Mouse (Mus musculus) intestine, embryonic 14.5 days (tissue): ENCODE data around the gene Gpx7. TPM values are rescaled to one million over a fixed set of nuclear protein-coding genes. Genes with fewer than 3 reads are reported as not detected.

Experiments
- ATAC-seq: fragments of 200-750 bp; cut with Nextera tagmentation; replicated peaks from 2 replicates; pipeline ENCODE4 v1.8.0; 2017; ENCODE audit warnings: low read depth, moderate number of reproducible peaks, moderate TSS enrichment, moderate library complexity; ENCODE audit not compliant: low FRiP score, low TSS enrichment
- DNase-seq: peaks from one replicate; pipeline ENCODE4 v3.0.0-alpha.2; 2018; ENCODE audit warnings: low spot score
- H3K27ac ChIP-seq: fragments of 300-500 bp; sonication (generic); 2 replicates; pipeline ENCODE4 v1.5.1; 2014; ENCODE audit warnings: low read depth, mild to moderate bottlenecking, control low read depth
- H3K27me3 ChIP-seq: fragments of 300-500 bp; sonication (generic); replicated peaks from 2 replicates; pipeline ENCODE4 v1.6.1; 2014; ENCODE audit warnings: low read length, control low read depth; ENCODE audit not compliant: control insufficient read depth, insufficient read depth
- H3K36me3 ChIP-seq: fragments of 300-500 bp; sonication (generic); 2 replicates; pipeline ENCODE4 v1.6.1; 2014; ENCODE audit warnings: low read length, control low read depth; ENCODE audit not compliant: control insufficient read depth, insufficient read depth
- H3K4me1 ChIP-seq: fragments of 300-500 bp; sonication (generic); replicated peaks from 2 replicates; pipeline ENCODE4 v1.6.1; 2014; ENCODE audit warnings: low read length, control low read depth, mixed read lengths; ENCODE audit not compliant: control insufficient read depth, insufficient read depth
- H3K4me2 ChIP-seq: fragments of 300-500 bp; sonication (generic); 2 replicates; pipeline ENCODE4 v1.6.1; 2014; ENCODE audit warnings: low read length
- H3K4me3 ChIP-seq: fragments of 300-500 bp; sonication (generic); 2 replicates; pipeline ENCODE4 v1.5.1; 2014; ENCODE audit warnings: low read depth, low read length, control low read depth, mixed read lengths
- H3K9ac ChIP-seq: fragments of 300-500 bp; sonication (generic); 2 replicates; pipeline ENCODE4 v1.6.1; 2014; ENCODE audit warnings: mild to moderate bottlenecking, low read length
- H3K9me3 ChIP-seq: fragments of 300-500 bp; sonication (generic); 2 replicates; pipeline ENCODE4 v1.6.1; 2016; ENCODE audit warnings: low read length, control low read depth; ENCODE audit not compliant: control insufficient read depth
- WGBS: fragments of 180-500 bp; shearing (Covaris S2); extraction: QIAGEN DNeasy Blood & Tissue Kit; methylation state at CpG from one replicate; pipeline ENCODE4 v1.1.7; 2014; 5-methylcytosine and 5-hydroxymethylcytosine counted together
- polyA plus RNA-seq: library from polyadenylated mRNA; unstranded; fragments of >200 nt; fragmentation: Nextera tagmentation; extraction: Ambion mirVana; gene quantifications from 2 replicates; pipeline ENCODE4 v1.2.1, GENCODE M21; 2014

The Gpx7 gene
- polyA plus RNA-seq, 1 experiment from 2014 or later, result 40.0 TPM

DNA sequence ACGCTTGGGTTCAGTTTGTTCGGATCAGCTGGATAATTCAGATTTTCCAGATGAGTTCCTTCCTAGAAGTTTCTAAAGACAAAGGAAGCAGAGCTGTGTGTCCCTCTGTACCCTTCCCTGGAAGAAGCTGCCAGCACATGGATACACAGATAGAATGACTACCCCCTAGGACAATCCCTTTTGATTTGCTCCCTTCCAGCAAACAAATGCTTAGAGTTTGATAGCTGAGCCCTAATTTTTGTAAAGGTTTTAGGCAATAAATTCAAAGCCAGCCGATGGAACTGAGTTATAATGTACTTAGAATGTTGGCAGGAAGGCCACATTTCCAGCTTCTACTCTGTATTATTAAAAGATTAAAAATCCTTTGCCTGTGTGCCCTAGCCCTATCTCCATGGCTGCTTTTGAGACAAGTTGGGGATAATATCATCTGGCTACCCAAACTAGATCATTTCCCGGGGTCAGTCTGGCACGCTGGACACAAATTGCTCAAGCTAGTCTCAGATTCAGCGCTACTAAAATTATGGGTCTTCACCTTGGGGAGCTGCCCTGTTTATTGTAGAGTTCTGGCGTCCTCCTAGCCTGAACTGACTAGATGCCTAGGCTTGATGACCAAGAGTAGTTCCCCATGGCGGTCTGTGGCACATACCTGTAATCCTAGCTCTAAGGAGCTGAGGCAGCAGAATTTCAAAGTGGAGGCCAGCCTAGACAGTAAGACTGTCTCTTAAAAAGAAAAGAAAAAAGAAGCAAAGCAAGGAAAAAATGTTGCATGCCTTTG is 2.7 kb downstream of the Gpx7 start:
- peaks cover 21% of the 10 kb centered on the region; the same call in 1 of the 2 replicates for H3K36me3 ChIP-seq
- no peak overlapping the region for H3K9ac ChIP-seq
- H3K9me3 ChIP-seq, result no peaks in the 10 kb centered on the region
- H3K4me2 ChIP-seq, result no peak overlapping the region
- H3K27me3 ChIP-seq, result no peaks in the 10 kb centered on the region
- H3K4me1 ChIP-seq, result peaks cover 19% of the 10 kb centered on the region; the same call in 1 of the 2 replicates
- 89% methylated on average over 8 of the region's 8 CpGs for WGBS
- H3K4me3 ChIP-seq, result no peak overlapping the region
- H3K27ac ChIP-seq, result no peak overlapping the region
- DNase-seq, result peak; percentile 41
- ATAC-seq, result no peak

DNA sequence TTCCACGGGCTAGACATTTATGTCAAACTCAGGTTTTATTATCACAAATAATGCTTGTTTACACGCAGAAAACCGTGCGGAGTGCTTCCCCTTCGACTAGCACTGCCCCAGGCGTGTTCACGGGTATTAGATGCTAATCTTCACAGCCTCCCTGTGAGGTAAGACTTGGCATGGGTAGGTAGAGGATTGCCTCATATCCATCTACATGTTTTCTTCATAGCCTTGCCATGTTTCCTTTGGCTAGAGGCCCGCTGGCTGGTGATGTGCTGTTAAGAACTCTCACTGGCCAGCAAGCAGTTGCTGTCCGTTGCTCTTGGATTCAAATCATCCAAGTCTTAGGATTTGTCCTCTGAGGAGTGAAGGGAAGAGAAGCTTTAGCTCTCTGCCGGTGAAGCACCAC is 6.4 kb downstream of the Gpx7 start:
- H3K9ac ChIP-seq, result no peak overlapping the region
- H3K36me3 ChIP-seq, result peaks cover 21% of the 10 kb centered on the region; the same call in 1 of the 2 replicates
- H3K4me3 ChIP-seq, result no peak overlapping the region
- H3K4me1 ChIP-seq, result no peaks in the 10 kb centered on the region
- H3K27ac ChIP-seq, result no peak overlapping the region
- 89% methylated on average over 10 of the region's 10 CpGs for WGBS
- no peaks in the 10 kb centered on the region for H3K27me3 ChIP-seq
- no peak overlapping the region for H3K4me2 ChIP-seq
- ATAC-seq, result no peak
- peak; percentile 38 for DNase-seq
- H3K9me3 ChIP-seq, result no peaks in the 10 kb centered on the region

DNA sequence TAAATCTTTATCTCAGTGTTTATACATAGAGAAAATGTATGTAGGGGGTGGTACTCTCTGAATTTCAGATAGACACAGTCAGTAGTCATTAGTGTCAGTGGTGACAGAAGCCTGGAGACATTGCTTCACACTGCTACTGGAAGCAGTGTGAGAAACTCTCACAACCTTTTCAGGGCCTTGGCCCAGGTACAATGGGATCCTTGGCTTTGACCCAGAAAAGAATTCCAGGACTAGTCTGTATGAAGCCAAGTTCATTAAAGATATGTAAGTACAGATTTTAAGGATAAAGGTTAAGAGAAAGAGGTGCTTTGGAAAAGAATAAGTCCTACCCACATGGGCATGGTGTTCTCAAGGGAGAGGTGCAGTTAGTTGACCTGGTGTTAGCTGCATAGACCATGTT is 12.5 kb downstream of the Gpx7 start:
- Histone ChIP-seq H3K27me3 (no peaks in the 10 kb centered on the region), H3K9ac (no peak overlapping the region), H3K9me3 (peaks cover 3% of the 10 kb centered on the region; the same call in 1 of the 2 replicates), H3K27ac (no peak overlapping the region), H3K4me3 (no peak overlapping the region), H3K36me3 (no peaks in the 10 kb centered on the region), H3K4me1 (peaks cover 3% of the 10 kb centered on the region; the same call in 1 of the 2 replicates), H3K4me2 (no peak overlapping the region)
- ATAC-seq, result no peak
- DNase-seq, result no peak

DNA sequence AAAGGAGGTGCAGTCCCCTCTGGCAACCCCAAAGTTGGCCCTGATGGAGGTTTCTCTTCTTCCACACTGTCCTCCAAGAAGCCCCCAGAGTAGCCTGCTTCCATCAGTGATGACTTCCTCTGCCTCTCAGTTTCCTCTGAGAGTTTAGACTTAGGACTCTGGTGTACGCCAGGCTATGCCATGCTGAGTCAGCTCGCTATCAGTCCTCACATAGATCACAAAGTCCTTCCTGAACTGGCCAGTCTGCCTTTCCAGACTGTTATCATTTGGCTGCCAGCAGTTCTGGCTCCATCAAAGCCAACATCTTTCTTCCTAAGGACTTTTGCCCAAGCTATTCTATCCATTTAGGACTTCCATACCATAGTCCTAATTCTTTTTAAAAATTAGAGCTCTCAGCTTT is 14.2 kb downstream of the Gpx7 start:
- DNase-seq (no peak), ATAC-seq (no peak)
- Histone ChIP-seq H3K27me3 (no peaks in the 10 kb centered on the region), H3K4me2 (no peak overlapping the region), H3K36me3 (no peaks in the 10 kb centered on the region), H3K9me3 (peaks cover 3% of the 10 kb centered on the region; the same call in 1 of the 2 replicates), H3K4me3 (no peak overlapping the region), H3K27ac (no peak overlapping the region), H3K4me1 (peaks cover 17% of the 10 kb centered on the region), H3K9ac (no peak overlapping the region)
- 63% methylated on average over 2 of the region's 2 CpGs for whole genome bisulfite sequencing

DNA sequence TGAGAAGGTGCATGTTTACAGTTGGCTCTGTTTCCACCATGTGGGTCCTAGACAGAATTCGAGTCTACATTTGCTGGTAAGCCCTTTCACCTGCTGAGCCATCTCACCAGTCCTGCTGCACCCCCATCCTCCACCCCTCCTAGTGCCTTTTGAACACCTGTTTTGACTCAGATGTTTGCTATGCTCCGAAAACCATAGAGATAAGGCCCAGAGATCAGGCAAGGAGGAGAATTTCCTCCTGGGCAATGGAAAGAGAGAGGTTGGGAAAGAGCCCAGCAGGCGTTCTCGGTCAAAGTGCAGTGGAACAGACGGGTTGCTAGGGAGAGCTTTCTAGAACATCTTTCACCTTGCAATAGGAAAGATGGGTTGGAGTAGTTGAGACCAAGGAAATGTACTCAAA is 15.6 kb downstream of the Gpx7 start:
- H3K36me3 ChIP-seq, result no peaks in the 10 kb centered on the region
- no peaks in the 10 kb centered on the region for H3K27me3 ChIP-seq
- WGBS, result 63% methylated on average over 5 of the region's 5 CpGs
- peaks cover 19% of the 10 kb centered on the region for H3K4me1 ChIP-seq
- no peak overlapping the region for H3K9ac ChIP-seq
- no peak for DNase-seq
- H3K9me3 ChIP-seq, result peaks cover 3% of the 10 kb centered on the region; the same call in 1 of the 2 replicates
- no peak overlapping the region for H3K27ac ChIP-seq
- H3K4me2 ChIP-seq, result no peak overlapping the region
- H3K4me3 ChIP-seq, result no peak overlapping the region
- no peak for ATAC-seq

DNA sequence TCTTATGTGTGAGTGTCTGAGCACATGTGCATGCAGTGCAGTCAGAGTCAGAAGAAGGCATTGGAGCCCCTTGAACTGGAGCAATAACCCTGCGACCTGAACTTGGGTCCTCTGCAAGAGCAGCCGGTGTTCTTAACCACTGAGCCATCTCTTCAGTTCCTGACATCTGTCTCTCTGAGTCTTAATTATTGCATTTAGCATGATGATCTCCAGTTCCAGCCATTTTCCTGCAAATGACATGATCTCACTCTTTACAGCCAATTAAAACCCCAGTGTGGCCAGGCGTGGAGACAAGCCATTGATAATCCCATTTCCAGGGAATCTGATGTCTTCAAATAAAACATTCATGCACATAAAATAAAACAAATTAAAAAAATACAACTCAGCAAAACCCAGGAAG is 18.0 kb downstream of the Gpx7 start:
- no peaks in the 10 kb centered on the region for H3K9me3 ChIP-seq
- H3K4me2 ChIP-seq, result no peak overlapping the region
- H3K9ac ChIP-seq, result no peak overlapping the region
- DNase-seq (no peak), ATAC-seq (no peak)
- H3K4me1 ChIP-seq, result peaks cover 19% of the 10 kb centered on the region
- peaks cover 7% of the 10 kb centered on the region for H3K27me3 ChIP-seq
- H3K27ac ChIP-seq, result peak overlapping the region; percentile 89; the same call in 1 of the 2 replicates
- H3K4me3 ChIP-seq, result no peak overlapping the region
- WGBS, result 61% methylated on average over 3 of the region's 3 CpGs
- H3K36me3 ChIP-seq, result no peaks in the 10 kb centered on the region

DNA sequence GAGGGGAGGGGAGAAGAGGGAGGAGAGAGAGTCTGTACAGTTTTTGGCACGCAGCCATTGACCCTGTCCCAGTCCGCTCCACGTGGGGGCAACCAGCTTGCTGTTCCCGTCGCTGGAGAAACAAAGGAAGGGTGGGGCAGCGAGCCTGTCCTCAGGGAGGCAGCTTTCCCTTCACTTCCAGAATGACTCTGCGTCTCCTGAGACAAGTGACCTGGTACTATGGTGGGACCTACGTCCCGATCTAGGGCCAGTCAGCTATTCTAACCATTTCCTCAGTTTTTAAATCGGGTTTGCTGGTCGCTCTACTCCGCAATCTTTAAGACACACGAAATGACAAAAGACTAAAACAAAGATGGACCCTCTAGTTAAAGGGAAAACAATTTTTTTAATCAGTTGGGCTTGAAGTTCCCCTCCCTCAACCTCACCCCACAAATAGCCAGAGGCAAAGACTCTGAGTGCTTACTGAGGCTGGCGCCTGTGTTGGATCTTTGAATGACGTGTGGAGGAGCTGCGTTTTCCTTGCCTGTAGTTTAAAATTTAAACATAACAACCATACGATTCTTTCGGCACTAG is 19.0 kb downstream of the Gpx7 start:
- peak; percentile 59 for ATAC-seq
- WGBS, result 2% methylated on average over 18 of the region's 18 CpGs

DNA sequence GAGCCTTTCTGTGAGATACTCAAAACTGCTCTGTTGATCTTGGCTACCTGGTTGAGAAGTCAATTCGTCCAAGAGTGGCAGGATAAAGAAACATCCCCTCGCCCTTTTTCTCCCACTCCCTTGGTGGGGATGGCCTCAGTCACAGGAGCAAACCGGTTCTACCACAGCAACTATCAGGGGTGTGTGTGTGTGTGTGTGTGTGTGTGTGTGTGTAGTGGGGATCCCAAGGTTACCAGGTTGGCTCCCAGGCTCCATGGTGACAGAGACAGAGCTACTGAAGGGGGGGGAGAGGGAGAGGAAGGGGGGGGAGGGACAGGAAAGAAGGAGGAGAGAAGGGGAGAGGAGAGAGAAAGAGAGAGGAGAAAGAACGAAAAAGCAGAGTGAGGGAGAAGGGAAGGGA is 19.7 kb downstream of the Gpx7 start:
- H3K4me1 ChIP-seq, result peaks cover 19% of the 10 kb centered on the region
- H3K27me3 ChIP-seq, result peaks cover 10% of the 10 kb centered on the region
- 27% methylated on average over 4 of the region's 4 CpGs for WGBS
- peak overlapping the region; percentile 89 for H3K27ac ChIP-seq
- DNase-seq (no peak), ATAC-seq (peak; percentile 72)
- peak overlapping the region; percentile 76; the same call in 1 of the 2 replicates for H3K4me2 ChIP-seq
- no peaks in the 10 kb centered on the region for H3K36me3 ChIP-seq
- H3K9me3 ChIP-seq, result no peaks in the 10 kb centered on the region
- H3K9ac ChIP-seq, result peak overlapping the region; percentile 61
- no peak overlapping the region for H3K4me3 ChIP-seq

More for the DNA sequence above, 19.0 kb downstream of the Gpx7 start:
- peak overlapping the region; percentile 76 for H3K4me2 ChIP-seq
- DNase-seq, result peak; percentile 85
- H3K36me3 ChIP-seq, result no peaks in the 10 kb centered on the region
- peak overlapping the region; percentile 61 for H3K9ac ChIP-seq
- peak overlapping the region; percentile 34 for H3K4me3 ChIP-seq
- peaks cover 10% of the 10 kb centered on the region for H3K27me3 ChIP-seq
- peaks cover 19% of the 10 kb centered on the region for H3K4me1 ChIP-seq
- H3K27ac ChIP-seq, result peak overlapping the region; percentile 89
- H3K9me3 ChIP-seq, result no peaks in the 10 kb centered on the region
